Mouse (Mus musculus) cerebellum, postnatal 36 days (tissue): Measurements from ENCODE around the gene 9130023H24Rik.

Experiments
- DNase-seq, 2 experiments: peaks; one replicate each; pipeline ENCODE4 v3.0.0; 2021 to 2022; ENCODE audit warnings: mixed read lengths in 2 of 2

9130023H24Rik gene

GRCm38 (mm10) chr7:128237927-128238778 is at the start of gene 9130023H24Rik:
TSS of gene 9130023H24Rik (minus strand) at chr7:128238031.
- DNase-seq, result peak; percentile 99 to 100

- no peak for DNase-seq
These were observed 47.2 kb upstream of the 9130023H24Rik start for GRCm38 (mm10) chr7:128285060-128285459.

- no peak for DNase-seq
These were observed 46.2 kb upstream of the 9130023H24Rik start for GRCm38 (mm10) chr7:128284047-128284446.

GRCm38 (mm10) chr7:128282532-128283244 is 44.9 kb upstream of the 9130023H24Rik start:
- no peak for DNase-seq

GRCm38 (mm10) chr7:128281765-128282164 is 43.9 kb upstream of the 9130023H24Rik start:
- DNase-seq, result no peak

- no peak for DNase-seq
These were observed 41.9 kb upstream of the 9130023H24Rik start for GRCm38 (mm10) chr7:128279750-128280149.

- no peak for DNase-seq
These were observed 38.2 kb upstream of the 9130023H24Rik start for GRCm38 (mm10) chr7:128276051-128276450.

GRCm38 (mm10) chr7:128271496-128271895 is 33.7 kb upstream of the 9130023H24Rik start:
- DNase-seq, result peak; percentile 40 to 52

GRCm38 (mm10) chr7:128270431-128270850 is 32.6 kb upstream of the 9130023H24Rik start:
- DNase-seq, result peak; percentile 59 to 62

GRCm38 (mm10) chr7:128267813-128268212 is 30.0 kb upstream of the 9130023H24Rik start:
- no peak for DNase-seq

- no peak for DNase-seq
These were observed 29.6 kb upstream of the 9130023H24Rik start for GRCm38 (mm10) chr7:128267391-128267790.

GRCm38 (mm10) chr7:128266056-128266455 is 28.2 kb upstream of the 9130023H24Rik start:
- no peak for DNase-seq

GRCm38 (mm10) chr7:128265411-128265810 is 27.6 kb upstream of the 9130023H24Rik start, which contains the start of gene Slc5a2:
TSS of gene Slc5a2 (plus strand) at chr7:128265657.
- no peak for DNase-seq

GRCm38 (mm10) chr7:128256783-128257334 is 19.0 kb upstream of the 9130023H24Rik start:
- DNase-seq, result no peak

- no peak for DNase-seq
These were observed 17.9 kb upstream of the 9130023H24Rik start for GRCm38 (mm10) chr7:128255757-128256156.

- no peak for DNase-seq
These were observed 17.1 kb upstream of the 9130023H24Rik start for GRCm38 (mm10) chr7:128254978-128255377.

- no peak for DNase-seq
These were observed 14.8 kb upstream of the 9130023H24Rik start for GRCm38 (mm10) chr7:128252609-128253008.

- peak; percentile 43 to 48 for DNase-seq
These were observed 14.1 kb upstream of the 9130023H24Rik start for GRCm38 (mm10) chr7:128251946-128252345.

- DNase-seq, result no peak
These were observed 12.2 kb upstream of the 9130023H24Rik start for GRCm38 (mm10) chr7:128249998-128250397.

- DNase-seq, result no peak
These were observed 10.5 kb upstream of the 9130023H24Rik start for GRCm38 (mm10) chr7:128248081-128249042.

- DNase-seq, result peak; percentile 90 to 92
These were observed 9.6 kb upstream of the 9130023H24Rik start for GRCm38 (mm10) chr7:128247443-128247842.
